Mouse (Mus musculus) left cerebral cortex, postnatal 36 days (tissue): Measurements from ENCODE around the gene Asb5. TPM values are rescaled to one million over a fixed set of nuclear protein-coding genes. Genes with fewer than 3 reads are reported as not detected.
"Not testable (repeated sequence)": the region's sequence is repeated elsewhere in the genome, so short reads cannot be mapped to it uniquely, and the experiment has no call there.

Source experiments
- DNase-seq, 2 experiments: peaks; one replicate each; pipeline ENCODE4 v3.0.0; 2021 to 2022; ENCODE audit warnings: low spot score in 2 of 2, mixed read lengths in 1 of 2
- intact Hi-C: fragments of 180-260 bp; cut with DNase I; formaldehyde crosslinking; loops from one replicate; pipeline ENCODE4 v1.15.1; 2025
- total RNA-seq, 2 experiments: library from RNA; stranded (reverse); gene quantifications; 2 replicates each; pipeline ENCODE4 v1.2.3; 2021

Gene Asb5
- total RNA-seq: 1 to 10 TPM; 1.4 to 1.5 TPM

GRCm38 (mm10) chr8:54529382-54530296, at the start of gene Asb5, which contains the start of gene Spcs3:
Asb5 (plus strand) TSS chr8:54529580.
Spcs3 (minus strand) TSS chr8:54529998.
- intact Hi-C loops: loop anchor here (2.0 to 5.0 kb wide), 2 partner anchors 21 to 73 kb away; partner anchors contain the start of gene Spata4
- peak; percentile 95 to 96 for DNase-seq

GRCm38 (mm10) chr8:54486555-54487273, 42.7 kb upstream of the Asb5 start:
- intact Hi-C loops: loop anchor here (10.0 kb wide), 1 partner anchor 792 kb away; no protein-coding TSS in a partner anchor
- DNase-seq: no peak

- DNase-seq: no peak
- intact Hi-C loops: loop anchor here (10.0 kb wide), 1 partner anchor 794 kb away; no protein-coding TSS in a partner anchor
Measured at GRCm38 (mm10) chr8:54488437-54488836, 40.9 kb upstream of the Asb5 start.

GRCm38 (mm10) chr8:54491057-54491690, 38.2 kb upstream of the Asb5 start:
- no peak for DNase-seq
- intact Hi-C loops: loop anchor here (5.0 kb wide), 2 partner anchors 414 to 619 kb away; partner anchors contain the start of gene Vegfc

GRCm38 (mm10) chr8:54491934-54492333, 37.4 kb upstream of the Asb5 start:
- no peak for DNase-seq
- intact Hi-C loops: loop anchor here (5.0 kb wide), 2 partner anchors 415 to 620 kb away; partner anchors contain the start of gene Vegfc

- intact Hi-C loops: loop anchor here (5.0 kb wide), 2 partner anchors 416 to 621 kb away; partner anchors contain the start of gene Vegfc
- DNase-seq: peak in 1 of 2 experiments; percentile 43
Measured at GRCm38 (mm10) chr8:54493110-54493509, 36.3 kb upstream of the Asb5 start.

GRCm38 (mm10) chr8:54493915-54494314, 35.5 kb upstream of the Asb5 start:
- no peak for DNase-seq
- intact Hi-C loops: loop anchor here (5.0 kb wide), 2 partner anchors 417 to 622 kb away; partner anchors contain the start of gene Vegfc

- intact Hi-C loops: no loop called here
- DNase-seq: no peak
Measured at GRCm38 (mm10) chr8:54503104-54503503, 26.3 kb upstream of the Asb5 start.

GRCm38 (mm10) chr8:54505060-54505459, 24.3 kb upstream of the Asb5 start:
- intact Hi-C loops: loop anchor here (5.0 kb wide), 1 partner anchor 217 kb away; no protein-coding TSS in a partner anchor
- no peak for DNase-seq

GRCm38 (mm10) chr8:54507428-54508095, 21.8 kb upstream of the Asb5 start:
- DNase-seq: peak; percentile 73 to 83
- intact Hi-C loops: loop anchor here (2.0 to 5.0 kb wide), 3 partner anchors 21 to 215 kb away; partner anchors contain the start of genes Asb5 and Spcs3

GRCm38 (mm10) chr8:54508096-54508456, 21.3 kb upstream of the Asb5 start:
- intact Hi-C loops: loop anchor here (2.0 to 5.0 kb wide), 3 partner anchors 21 to 214 kb away; partner anchors contain the start of genes Asb5 and Spcs3

GRCm38 (mm10) chr8:54508814-54509213, 20.6 kb upstream of the Asb5 start:
- DNase-seq: no peak
- intact Hi-C loops: loop anchor here (2.0 to 5.0 kb wide), 3 partner anchors 20 to 213 kb away; partner anchors contain the start of genes Asb5 and Spcs3

More at GRCm38 (mm10) chr8:54508096-54508456, 21.3 kb upstream of the Asb5 start:
- no peak for DNase-seq

- DNase-seq: peak; percentile 42 to 49
- intact Hi-C loops: loop anchor here (2.0 to 5.0 kb wide), 3 partner anchors 20 to 213 kb away; partner anchors contain the start of genes Asb5 and Spcs3
Measured at GRCm38 (mm10) chr8:54509221-54509721, 20.1 kb upstream of the Asb5 start.

GRCm38 (mm10) chr8:54511791-54512190, 17.6 kb upstream of the Asb5 start:
- DNase-seq: no peak
- intact Hi-C loops: no loop called here

- intact Hi-C loops, DNase-seq: not testable (repeated sequence)
Measured at GRCm38 (mm10) chr8:54512200-54512599, 17.2 kb upstream of the Asb5 start.

GRCm38 (mm10) chr8:54518756-54519460, 10.5 kb upstream of the Asb5 start:
- intact Hi-C loops: no loop called here
- no peak for DNase-seq

- intact Hi-C loops: no loop called here
- DNase-seq: no peak
Measured at GRCm38 (mm10) chr8:54520516-54520915, 8.9 kb upstream of the Asb5 start.

GRCm38 (mm10) chr8:54525606-54526005, 3.8 kb upstream of the Asb5 start:
- no peak for DNase-seq
- intact Hi-C loops: loop anchor here (5.0 kb wide), 1 partner anchor 77 kb away; the partner anchor contains the start of gene Spata4
